Mouse (Mus musculus): ENCODE results near the gene Polr3b.

- no peak for TF ChIP-seq CTCF (IDR thresholded peaks at IDR 0.05; ENCODE audit: control insufficient read depth, insufficient read depth, insufficient replicate concordance, low read depth, low read length)
- TF ChIP-seq POLR2A (IDR thresholded peaks at IDR 0.05; ENCODE audit: control insufficient read depth, low read depth, low read length), result no peak
These were observed 40.9 kb upstream of the Polr3b start for GRCm38 (mm10) chr10:84581191-84581590.
